Mouse (Mus musculus): ENCODE results near the gene 4930404N11Rik.

The 4930404N11Rik gene

DNA sequence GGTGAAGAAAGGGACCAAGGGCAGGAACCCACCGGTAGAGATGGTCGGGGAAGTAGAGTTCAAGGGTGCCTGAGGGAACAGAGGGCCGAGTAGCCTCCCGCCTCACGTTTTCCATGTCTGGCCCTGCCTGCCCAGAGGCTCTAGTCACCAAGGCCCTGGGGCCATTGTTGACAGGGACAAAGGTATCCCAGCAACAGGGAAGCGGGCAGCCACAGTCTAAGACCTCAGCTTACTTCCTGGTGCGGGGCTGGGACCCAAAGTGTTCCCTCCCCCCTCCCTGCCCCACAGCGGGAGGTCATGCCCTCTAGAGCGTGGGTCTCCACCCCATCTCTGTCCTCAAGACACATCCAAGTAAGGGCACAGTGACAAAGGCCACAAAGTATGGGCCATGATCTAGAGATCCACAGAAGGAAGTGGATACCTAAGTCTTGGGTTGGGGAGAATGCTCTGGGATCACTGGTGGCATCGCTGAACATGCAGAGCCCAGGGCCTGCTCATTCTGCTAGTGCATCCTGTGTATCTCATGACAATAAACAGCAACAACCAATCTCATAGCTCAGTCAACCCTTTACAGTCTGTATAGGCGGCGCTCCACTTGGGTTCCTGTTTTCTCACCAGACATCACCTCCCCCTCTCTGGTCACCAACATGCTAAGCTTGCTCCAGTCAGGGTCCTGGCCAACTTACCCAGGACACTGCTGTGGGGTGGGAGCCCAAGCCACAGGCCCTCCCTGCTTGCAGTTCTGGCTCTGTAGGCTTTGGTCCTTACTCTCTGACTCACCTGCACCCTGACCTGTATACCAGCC lies at the start of gene 4930404N11Rik:
Gene 4930404N11Rik, minus strand, starts transcription at position 145 of the 805 bp plus-strand sequence.
- DNase-seq (ENCODE audit: low read depth, low spot score): no peak

GRCm38 (mm10) chr10:81415146-81415545 lies 49.5 kb upstream of the 4930404N11Rik start:
- DNase-seq (ENCODE audit: low read depth, low spot score): no peak

GRCm38 (mm10) chr10:81414682-81415081 lies 49.1 kb upstream of the 4930404N11Rik start:
- peak; percentile 84 for DNase-seq (ENCODE audit: low read depth, low spot score)

DNA sequence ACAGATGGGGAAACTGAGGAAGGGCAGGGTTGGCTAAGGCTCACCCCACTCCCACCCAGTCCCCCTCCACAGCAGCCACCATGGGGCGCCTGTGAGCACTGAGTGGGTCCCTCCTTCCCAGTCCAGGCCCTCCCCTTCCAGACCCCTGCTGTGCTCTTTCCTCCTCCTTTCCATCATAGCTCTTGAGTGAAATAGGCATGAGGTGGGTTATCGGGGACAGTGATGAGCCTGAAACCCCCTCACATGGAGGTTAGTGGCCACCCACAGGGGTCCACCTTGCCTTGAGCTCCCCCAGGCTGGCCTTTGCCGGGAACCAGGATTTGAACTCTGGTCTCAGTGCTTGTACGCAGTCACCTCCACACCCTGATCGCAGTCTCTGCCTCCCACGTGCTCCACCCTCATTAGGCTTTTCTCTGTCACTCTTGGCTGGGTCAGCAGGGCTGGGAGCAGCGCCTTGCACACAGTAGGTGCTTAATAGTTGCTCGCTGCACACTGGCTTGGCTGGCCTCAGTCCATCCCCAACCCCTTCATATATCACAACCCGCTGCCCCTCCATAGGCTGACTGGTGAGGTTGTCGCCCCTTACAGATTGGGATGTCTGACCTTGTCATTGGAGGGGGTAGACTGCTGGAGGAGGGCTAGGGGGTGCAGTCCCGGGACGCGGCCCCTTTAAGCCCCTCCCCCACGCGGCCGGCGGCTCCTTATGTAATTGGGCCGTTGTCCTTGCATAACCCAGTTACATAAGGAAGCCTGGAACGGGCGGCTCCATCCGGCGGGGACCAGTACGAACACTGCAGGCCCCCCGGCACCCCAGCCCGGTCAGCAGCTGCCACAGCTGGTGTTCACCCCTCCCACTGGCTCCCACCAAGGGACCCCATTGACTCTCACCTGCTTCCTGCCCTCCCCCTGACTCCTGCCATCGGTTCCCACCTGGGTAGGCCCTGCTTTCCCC lies 48.0 kb upstream of the 4930404N11Rik start:
- peak; percentile 85 for DNase-seq (ENCODE audit: low read depth, low spot score)

GRCm38 (mm10) chr10:81412586-81413309 lies 47.1 kb upstream of the 4930404N11Rik start:
- DNase-seq (ENCODE audit: low read depth, low spot score): peak; percentile 65

DNA sequence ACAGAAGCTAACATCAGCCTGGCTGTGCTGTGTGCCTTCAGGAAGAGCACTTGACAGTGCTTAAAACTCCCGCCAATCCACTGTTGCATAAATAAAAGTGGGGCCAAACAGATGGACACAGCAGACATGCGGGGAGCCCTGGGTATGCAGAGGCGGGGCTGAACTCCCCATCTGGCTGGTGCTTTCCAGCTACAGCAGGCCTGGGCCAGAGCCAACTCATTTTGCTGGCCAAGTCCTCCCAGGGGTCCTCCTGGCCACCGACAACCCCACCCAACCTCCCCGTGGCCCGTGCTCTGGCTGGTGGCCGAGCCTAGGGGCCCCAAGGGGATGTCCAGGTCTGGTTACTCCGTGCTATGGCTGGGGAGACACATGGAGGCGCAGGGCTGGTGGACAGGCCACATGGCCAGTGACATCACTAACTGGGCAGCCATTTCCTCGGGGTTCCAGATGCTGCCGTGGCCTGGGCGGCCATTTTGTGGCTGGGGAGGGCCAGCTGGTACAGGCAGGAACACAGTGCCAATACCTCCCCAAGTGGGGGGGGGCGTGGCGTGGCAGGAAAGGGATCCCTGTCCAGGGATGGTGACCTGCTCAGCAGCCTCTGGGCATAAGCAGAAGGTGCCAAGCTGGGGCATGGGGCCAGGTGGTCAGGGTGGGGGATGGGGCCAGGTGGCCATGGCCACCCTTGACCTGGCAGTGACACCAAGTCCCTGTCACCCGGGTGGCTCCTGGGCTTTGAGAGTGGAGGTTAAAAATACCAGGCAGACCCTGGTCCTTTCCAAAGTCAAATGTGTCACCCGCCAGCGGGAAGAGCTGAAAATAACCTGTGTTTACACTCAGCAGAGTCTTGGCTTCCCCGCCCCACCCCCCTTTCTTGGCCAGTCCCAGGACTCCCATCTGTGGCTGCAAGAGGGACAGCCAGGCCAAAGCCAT lies 46.1 kb upstream of the 4930404N11Rik start:
- DNase-seq (ENCODE audit: low read depth, low spot score): peak; percentile 93

DNA sequence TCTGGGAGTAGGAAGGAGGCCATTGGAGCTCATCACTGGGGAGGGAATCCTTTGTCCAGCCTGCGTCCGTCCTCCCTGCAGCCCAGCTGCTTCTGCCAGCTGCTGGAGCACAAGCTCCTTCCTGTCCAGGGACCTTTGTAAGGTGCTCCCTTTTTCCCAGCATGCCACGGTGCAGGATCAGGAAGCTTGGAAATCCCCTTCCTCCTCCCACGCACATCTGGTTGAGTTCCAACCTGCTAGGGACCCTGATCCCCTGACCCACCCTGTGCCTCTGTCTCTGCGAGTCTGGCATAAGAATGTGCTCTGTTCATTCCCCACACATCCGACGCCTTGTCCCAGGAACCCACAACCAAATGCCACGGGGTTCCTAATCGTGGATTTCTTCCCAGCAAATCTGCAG lies 45.4 kb upstream of the 4930404N11Rik start:
- DNase-seq (ENCODE audit: low read depth, low spot score): no peak

- no peak for DNase-seq (ENCODE audit: low read depth, low spot score)
Observed at GRCm38 (mm10) chr10:81410350-81410749, 44.7 kb upstream of the 4930404N11Rik start.

DNA sequence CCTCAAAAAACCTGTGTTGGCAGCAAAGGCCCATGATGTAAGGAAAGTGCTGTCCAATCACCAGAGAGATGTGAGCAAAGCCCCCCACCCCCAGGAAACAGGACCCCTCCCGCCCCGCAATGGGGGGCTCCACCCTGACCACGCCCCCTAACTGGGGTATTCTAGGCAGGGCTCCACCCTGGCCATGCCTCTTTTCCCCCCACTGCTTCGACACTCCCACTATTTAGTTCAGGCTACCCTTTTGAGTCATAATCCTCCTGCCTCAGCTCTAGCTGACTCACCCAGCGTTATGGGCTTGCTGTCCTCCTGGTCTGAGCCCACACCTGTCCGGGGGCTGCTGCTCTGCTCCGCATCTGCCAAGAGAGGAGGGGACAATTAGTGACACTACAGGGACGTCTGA lies 43.7 kb upstream of the 4930404N11Rik start:
- no peak for DNase-seq (ENCODE audit: low read depth, low spot score)

DNA sequence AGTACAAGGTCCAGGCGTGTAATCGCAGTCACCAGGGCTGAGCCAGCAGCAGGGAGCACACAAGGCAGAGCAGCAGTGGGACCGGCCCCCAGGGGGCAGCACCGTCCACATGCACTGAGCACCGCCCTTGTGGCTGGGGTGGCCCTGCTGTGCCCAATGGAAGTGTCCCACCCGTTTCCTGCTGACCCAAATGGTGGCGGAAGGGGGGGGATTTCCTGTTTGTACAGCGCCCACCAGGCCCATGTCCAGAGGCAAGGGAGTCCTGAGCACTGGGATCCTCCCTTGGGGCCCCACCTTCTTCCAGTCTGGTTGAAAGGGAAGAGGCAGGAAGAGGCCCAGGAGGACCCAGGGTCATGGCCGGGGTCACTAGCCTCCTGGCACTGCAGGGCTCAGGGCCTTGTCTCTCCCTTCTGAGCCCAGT lies 43.3 kb upstream of the 4930404N11Rik start:
- DNase-seq (ENCODE audit: low read depth, low spot score): peak; percentile 83

GRCm38 (mm10) chr10:81408424-81408729 lies 42.8 kb upstream of the 4930404N11Rik start:
- no peak for DNase-seq (ENCODE audit: low read depth, low spot score)

DNA sequence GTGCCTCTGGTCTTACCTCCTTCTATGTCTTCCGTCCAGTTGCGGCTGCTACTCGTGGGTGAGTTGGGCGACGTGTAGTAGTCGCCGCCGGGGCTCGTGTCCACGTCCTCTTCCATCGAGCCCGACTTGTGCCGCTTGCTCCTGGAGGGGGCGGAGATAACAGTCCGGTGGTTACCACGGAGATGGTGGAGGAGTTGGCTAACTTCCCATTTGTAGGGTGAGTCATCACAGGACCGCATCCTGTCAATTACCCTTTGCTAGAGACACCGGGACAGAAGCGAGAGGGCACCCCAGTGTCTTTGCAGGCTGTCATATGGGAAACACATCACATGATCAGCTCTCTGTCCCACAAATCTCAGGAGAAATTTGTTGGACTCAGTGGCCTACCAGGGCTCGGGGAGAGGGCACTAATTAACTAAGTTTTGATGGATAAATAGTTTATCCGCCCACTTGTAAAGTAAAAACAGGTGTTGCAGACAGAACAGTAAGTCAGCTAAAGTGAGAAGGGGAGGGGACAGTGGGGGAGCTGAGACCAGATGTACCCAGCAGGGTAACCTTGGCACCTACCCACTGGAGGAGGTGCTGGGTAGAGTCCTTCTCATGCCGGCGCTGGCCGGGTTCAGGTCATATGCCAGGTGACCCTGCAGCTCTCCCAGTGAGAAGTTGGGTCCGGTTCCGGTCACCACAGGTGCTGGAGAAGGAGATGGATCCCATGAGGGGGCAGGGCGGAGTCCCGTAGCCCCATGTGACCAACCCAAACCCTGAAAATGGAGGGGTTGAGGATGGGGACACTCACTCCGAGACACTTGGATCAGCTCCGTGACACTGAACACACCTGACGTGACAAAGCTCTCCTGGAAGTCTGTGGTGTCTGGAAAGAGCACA lies 42.2 kb upstream of the 4930404N11Rik start:
- DNase-seq (ENCODE audit: low read depth, low spot score): peak; percentile 97

DNA sequence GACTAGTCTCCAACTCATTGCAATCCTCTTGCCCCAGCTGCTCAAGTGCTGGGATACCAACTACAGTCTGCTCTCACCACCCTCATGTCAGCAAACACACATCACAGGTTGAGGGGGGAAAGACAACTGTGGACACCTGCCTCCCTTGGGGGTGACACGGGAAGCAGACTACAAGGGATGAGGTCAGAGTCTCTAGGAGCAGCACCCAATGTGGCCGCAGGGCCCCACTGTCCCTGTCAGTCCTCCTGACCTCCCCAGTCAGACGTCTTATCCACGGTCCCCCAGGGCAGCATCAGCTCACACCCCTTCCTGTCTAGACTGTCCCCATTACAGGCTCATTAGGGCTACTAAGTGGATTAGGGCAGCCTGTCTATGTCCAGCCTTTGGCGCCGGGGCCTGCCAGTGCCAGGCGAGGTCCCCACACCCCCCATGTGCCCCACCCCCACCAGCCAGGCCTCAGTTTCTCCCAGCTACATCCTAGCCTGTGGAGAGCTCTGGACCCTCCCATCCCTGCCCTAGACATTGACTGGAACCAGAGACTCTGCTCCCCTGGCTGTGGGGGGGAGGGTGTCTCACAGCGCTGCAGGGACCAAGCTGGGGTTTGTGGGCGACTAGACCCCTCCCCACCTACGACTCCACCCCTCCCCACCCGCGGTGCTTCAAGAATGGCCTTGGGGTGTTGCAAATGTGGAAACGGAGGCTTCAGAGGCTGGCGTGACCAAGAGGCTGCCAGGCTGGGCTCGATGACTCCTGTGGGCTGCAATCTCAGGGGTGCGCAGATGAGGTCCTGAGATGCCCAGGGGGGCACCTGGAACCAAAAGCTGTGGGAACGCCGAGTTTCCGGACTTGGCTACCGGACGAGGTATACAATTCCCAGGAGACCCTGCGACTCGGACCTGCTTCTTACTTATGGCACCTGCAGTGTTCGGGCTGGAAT lies 41.2 kb upstream of the 4930404N11Rik start:
- DNase-seq (ENCODE audit: low read depth, low spot score): no peak

- peak; percentile 82 for DNase-seq (ENCODE audit: low read depth, low spot score)
Observed at GRCm38 (mm10) chr10:81405588-81406201, 40.1 kb upstream of the 4930404N11Rik start.

DNA sequence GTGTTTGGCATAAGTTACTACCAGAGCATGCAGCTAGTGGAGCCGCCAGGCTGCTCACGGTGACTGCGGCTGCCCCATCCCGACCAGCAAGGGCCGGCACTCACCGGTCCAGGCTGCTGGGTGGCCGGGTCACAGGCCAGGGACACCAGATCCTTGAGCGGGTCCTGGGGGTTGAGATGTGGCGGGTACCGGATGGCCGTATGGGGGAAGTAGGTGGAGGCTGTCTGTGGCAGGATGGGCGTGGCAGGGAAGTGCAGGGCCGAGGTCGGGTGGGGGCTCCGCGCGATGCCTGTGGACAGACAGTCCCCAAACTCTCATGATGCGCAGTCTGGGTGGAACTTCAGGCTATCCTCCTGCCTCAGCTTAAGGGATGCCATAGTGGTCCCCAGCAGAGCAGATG lies 39.1 kb upstream of the 4930404N11Rik start:
- no peak for DNase-seq (ENCODE audit: low read depth, low spot score)

- no peak for DNase-seq (ENCODE audit: low read depth, low spot score)
Observed at GRCm38 (mm10) chr10:81404082-81404481, 38.5 kb upstream of the 4930404N11Rik start.

DNA sequence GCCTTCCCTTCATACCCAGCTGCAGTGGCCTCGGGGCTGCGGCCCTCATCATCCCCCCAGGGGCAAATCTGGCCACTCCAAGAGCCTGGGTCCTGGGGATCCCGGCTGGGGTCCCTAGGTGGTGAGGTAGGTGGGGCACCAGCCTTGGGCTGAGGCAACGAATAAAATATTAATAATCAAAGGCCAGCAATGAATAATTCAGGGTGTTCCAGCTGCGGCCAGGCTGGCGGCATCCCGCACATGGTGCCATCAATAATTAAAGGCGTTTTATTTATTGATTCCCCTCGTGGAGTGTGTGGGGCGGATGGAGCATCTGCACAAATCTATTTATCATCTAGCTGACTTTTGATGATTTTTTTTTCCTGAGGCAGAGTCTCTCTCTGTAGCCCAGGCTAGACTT lies 37.9 kb upstream of the 4930404N11Rik start:
- no peak for DNase-seq (ENCODE audit: low read depth, low spot score)

DNA sequence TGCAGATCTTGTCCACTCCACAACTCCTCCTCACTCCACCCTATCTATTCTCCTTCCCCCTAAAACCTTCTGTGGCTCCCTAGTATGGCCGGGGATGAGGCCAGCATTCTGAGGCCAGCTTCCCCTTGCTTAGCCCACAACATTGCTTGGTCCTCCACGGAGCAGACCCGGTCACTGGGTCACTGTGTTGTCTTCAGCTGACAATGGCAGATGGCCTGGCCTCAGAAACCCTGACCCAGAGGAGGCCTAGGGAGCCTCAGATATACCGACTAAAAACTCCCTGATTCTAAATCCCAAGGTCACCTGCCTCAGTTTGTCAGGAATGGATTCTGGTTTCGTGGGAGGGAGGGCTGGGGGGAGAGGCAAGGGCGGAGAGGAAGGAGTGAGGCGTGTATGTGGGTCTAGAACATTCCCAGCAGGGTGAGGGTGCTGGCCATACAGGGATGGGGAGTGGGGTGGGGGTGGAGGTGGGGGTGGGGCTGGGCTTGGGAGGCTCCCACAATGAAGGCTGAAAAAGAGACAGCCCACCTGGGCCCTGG lies 36.7 kb upstream of the 4930404N11Rik start:
- DNase-seq (ENCODE audit: low read depth, low spot score): peak; percentile 57

Data from brain, adult 2 months (tissue).